Mouse (Mus musculus) retina, postnatal 1 day (tissue): ENCODE data around the gene Gm1330.
"Not testable (repeated sequence)": the region's sequence is repeated elsewhere in the genome, so short reads cannot be mapped to it uniquely, and the experiment has no call there.

Experiments
- DNase-seq: peaks from one replicate; pipeline ENCODE4 v3.0.0-alpha.2; 2012

Gene Gm1330

GRCm38 (mm10) chr2:149003151-149003550 is at the start of gene Gm1330:
Gm1330 (minus strand) TSS chr2:149003251.
- no peak for DNase-seq

- DNase-seq: not testable (repeated sequence)
Measured at GRCm38 (mm10) chr2:149017137-149017536, 14.1 kb upstream of the Gm1330 start, which contains the start of gene Gm10750. Gm10750 (minus strand) TSS chr2:149017237.

DNA sequence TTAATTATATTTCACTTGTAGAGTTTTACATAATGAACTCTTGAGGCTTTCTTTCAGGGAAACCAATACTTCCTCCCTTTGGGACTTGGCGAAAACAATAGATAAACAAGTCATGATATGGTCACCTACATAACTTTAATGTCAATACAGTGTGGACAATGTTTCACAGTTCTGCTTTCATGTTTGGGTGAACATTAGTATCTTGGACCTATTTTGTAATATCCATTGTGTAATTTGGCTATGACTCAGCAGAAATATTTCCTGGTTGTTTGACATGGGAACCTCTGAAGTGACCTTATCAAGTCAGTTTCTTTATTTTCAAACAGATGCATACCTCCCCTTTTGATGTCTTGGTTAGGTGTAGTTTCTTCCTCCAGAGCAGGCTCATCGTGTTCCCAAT is 1.8 kb upstream of the Gm1330 start:
- no peak for DNase-seq

- no peak for DNase-seq
Measured at GRCm38 (mm10) chr2:148995133-148995532, 7.9 kb downstream of the Gm1330 start.
